Mouse (Mus musculus): ENCODE data around the gene Pdlim3. TPM values are rescaled to one million over a fixed set of nuclear protein-coding genes. Genes with fewer than 3 reads are reported as not detected.

Gene Pdlim3
- 0.23 to 1.2 TPM (median 0.58 TPM) in 4 replicates for total RNA-seq (2023)

DNA sequence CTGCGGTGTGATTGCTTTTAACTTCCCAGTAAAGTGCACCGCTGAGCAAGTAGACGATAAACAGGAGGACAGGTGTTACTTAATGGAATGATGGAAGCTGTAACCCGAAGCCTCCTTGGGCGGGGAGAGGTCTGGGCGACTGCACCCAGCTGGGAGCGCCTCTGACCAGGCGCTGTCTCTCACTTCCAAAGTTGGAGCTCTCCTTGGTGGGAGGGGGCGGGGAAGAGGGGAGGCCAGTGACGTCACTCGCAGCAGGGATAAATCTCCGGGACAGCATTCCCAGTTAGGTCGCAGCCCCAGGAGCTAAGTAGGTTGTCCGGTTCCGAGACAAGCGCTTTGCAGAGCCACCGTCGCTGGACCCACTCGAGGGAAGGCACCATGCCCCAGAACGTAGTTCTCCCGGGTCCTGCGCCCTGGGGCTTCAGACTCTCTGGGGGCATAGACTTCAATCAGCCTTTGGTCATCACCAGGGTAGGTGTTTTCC, at the start of gene Pdlim3:
Gene Pdlim3 (plus strand): TSS at position 260 of the 484 bp plus-strand sequence.

DNA sequence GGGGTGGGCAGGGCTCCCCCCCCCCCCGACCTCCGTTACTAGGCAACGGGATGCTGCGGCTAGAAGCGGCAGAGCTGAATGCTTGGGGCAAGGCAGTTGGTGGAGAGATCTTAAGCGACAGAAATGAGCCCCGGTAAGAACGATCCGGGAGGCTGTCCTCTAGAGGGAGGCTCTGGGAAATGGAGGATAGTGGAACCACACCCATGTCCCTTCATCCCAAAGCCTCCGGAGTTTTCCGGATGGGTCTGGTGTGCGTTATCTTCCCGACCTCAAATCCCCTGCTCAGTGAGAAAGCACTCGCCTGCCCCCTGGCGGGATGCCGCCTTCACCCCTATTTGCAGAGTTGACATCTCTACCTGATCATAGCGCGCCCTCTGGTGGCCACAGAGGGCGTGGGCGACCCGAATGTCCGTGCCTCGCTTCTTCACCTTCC, 49.3 kb downstream of the Pdlim3 start, which contains the start of gene Ccdc110:
Gene Ccdc110 (plus strand): TSS at position 38 of the 433 bp plus-strand sequence.

Other genes with a start within 250 kb of the Pdlim3 start
- gene Ccdc110, start 49.2 kb downstream of the Pdlim3 start, total RNA-seq (2023) = not detected in 4 replicates
- gene 1700029J07Rik, start 89.8 kb downstream of the Pdlim3 start, total RNA-seq (2023) = 5.7 to 7.8 TPM (median 6.9 TPM) in 4 replicates
- 20.0 to 30.0 TPM (median 22.6 TPM) in 4 replicates for gene Ufsp2, start 90.1 kb downstream of the Pdlim3 start, total RNA-seq (2023)
- 0.46 to 0.78 TPM in 2 of 4 replicates, not detected in the others for gene Lrp2bp, start 113.8 kb downstream of the Pdlim3 start, total RNA-seq (2023)
- 9.0 to 12.5 TPM (median 11.2 TPM) in 4 replicates for gene Ankrd37, start 120.2 kb downstream of the Pdlim3 start, total RNA-seq (2023)